Mouse (Mus musculus) thymus, adult 2 months (tissue): ENCODE measurements around the gene Kctd19. TPM values are rescaled to one million over a fixed set of nuclear protein-coding genes. Genes with fewer than 3 reads are reported as not detected.

ENCODE experiments used
- DNase-seq: peaks from one replicate; pipeline ENCODE4 v3.0.0; 2021
- H3K27ac ChIP-seq: fragments of 200-500 bp; 2 replicates; pipeline ENCODE4 v1.5.1; 2012; ENCODE audit warnings: low read length, control low read depth; ENCODE audit not compliant: control insufficient read depth, insufficient read depth
- H3K27me3 ChIP-seq: fragments of 200-500 bp; 2 replicates; pipeline ENCODE4 v1.6.1; 2012; ENCODE audit warnings: mild to moderate bottlenecking, low read length, moderate library complexity, mixed read lengths; ENCODE audit not compliant: control insufficient read depth, insufficient read depth
- H3K36me3 ChIP-seq: fragments of 200-500 bp; 2 replicates; pipeline ENCODE4 v1.6.1; 2012; ENCODE audit warnings: mild to moderate bottlenecking, low read length, moderate library complexity; ENCODE audit not compliant: control insufficient read depth, insufficient read depth
- H3K4me1 ChIP-seq: fragments of 200-500 bp; replicated peaks from 2 replicates; pipeline ENCODE4 v1.6.1; 2012; ENCODE audit warnings: low read length; ENCODE audit not compliant: control insufficient read depth, insufficient read depth
- H3K4me3 ChIP-seq: fragments of 200-500 bp; 2 replicates; pipeline ENCODE4 v1.5.1; 2012; ENCODE audit warnings: mild to moderate bottlenecking, low read length, control low read depth, moderate library complexity; ENCODE audit not compliant: control insufficient read depth, insufficient read depth
- CTCF ChIP-seq: fragments of 200-500 bp; IDR thresholded peaks from 2 replicates; pipeline ENCODE4 v1.5.1; 2012; ENCODE audit warnings: mild to moderate bottlenecking, control low read depth, low read length, moderate library complexity, borderline replicate concordance; ENCODE audit not compliant: control insufficient read depth, poor library complexity, insufficient read depth; ENCODE audit errors: extremely low read depth
- POLR2A ChIP-seq: fragments of 200-500 bp; IDR thresholded peaks from 2 replicates; pipeline ENCODE4 v1.6.1; 2012; ENCODE audit warnings: mild to moderate bottlenecking, low read length, control low read depth, moderate library complexity; ENCODE audit not compliant: control insufficient read depth, poor library complexity, insufficient read depth; ENCODE audit errors: extremely low read depth
- WGBS: fragments of 180-500 bp; shearing (Covaris S2); methylation state at CpG from one replicate; pipeline ENCODE4 v1.1.7; 2018; 5-methylcytosine and 5-hydroxymethylcytosine counted together
- polyA plus RNA-seq: library from polyadenylated mRNA; depleted of rRNA; stranded (reverse); fragments of >200 nt; gene quantifications from 2 replicates; pipeline ENCODE4 v1.2.3, GENCODE M21; 2012

The Kctd19 gene
- polyA plus RNA-seq, 1 experiment, result 0.07 TPM

DNA sequence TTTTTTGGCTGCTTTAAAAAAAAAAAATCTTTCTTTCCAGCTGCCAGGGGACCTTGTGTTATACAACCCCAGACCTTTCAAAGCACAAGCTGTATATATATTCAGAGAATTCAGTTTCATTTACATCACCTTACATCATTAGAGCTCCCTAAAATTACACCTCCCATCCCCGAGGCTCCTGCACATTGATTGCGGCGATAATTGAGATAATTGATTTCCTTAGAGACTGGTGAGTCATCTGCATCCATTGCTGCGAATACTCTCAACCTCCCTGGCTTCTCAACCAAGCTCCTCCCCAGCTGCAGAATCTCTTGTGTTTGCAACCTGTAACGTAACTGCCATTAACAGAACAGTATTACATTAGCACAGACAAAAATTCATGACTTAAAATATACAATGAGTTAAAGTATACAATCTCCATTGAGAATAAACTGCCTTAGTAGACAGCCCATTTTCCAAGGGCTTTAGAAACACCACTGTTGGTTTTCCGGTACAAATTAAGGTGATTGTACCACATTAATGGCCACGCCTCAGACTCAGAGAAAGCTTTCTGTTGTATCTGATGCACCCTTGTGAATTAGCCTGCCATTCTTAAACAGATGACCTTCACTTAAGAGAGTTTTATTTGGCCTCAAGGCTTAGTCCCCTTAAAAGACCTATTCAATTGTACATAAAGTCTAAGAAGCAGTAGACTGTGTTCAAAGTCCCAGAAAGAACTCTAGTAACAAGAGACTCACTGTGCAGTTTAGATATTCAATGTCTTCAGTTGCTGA, 18.6 kb upstream of the Kctd19 start:
- TF ChIP-seq POLR2A, result no peak
- no peak for TF ChIP-seq CTCF

DNA sequence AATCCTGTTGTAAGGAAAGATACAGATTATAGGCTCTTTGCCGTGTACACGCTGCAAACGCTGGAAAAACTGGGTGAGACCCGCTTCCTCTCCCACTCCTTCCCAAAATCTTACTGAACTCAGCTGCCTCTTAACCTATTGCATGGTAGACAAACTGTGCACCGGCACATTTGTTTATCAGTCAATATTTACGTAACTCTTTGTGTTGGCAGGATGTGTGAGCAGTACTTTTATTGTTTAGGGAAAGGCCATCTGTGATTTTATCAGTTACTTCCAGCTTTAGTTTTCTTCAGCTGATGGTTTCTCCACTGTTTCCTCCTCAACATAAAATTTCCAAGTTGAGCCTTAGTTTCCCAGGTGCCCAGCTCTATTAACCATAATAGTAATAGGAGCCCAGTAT, 13.6 kb upstream of the Kctd19 start:
- DNase-seq, result no peak
- TF ChIP-seq CTCF (no peak), POLR2A (no peak)
- WGBS, result 76% methylated on average over 6 of the region's 6 CpGs
- H3K27ac ChIP-seq, result no peak overlapping the region
- H3K4me1 ChIP-seq, result no peaks in the 10 kb centered on the region
- H3K36me3 ChIP-seq, result no peaks in the 10 kb centered on the region
- H3K27me3 ChIP-seq, result no peaks in the 10 kb centered on the region
- no peak overlapping the region for H3K4me3 ChIP-seq

More for the DNA sequence above, 18.6 kb upstream of the Kctd19 start:
- H3K36me3 ChIP-seq, result no peaks in the 10 kb centered on the region
- 87% methylated on average over 7 of the region's 7 CpGs for WGBS
- H3K27me3 ChIP-seq, result no peaks in the 10 kb centered on the region
- no peak for DNase-seq
- no peak overlapping the region for H3K4me3 ChIP-seq
- H3K27ac ChIP-seq, result no peak overlapping the region
- H3K4me1 ChIP-seq, result peaks cover 13% of the 10 kb centered on the region

DNA sequence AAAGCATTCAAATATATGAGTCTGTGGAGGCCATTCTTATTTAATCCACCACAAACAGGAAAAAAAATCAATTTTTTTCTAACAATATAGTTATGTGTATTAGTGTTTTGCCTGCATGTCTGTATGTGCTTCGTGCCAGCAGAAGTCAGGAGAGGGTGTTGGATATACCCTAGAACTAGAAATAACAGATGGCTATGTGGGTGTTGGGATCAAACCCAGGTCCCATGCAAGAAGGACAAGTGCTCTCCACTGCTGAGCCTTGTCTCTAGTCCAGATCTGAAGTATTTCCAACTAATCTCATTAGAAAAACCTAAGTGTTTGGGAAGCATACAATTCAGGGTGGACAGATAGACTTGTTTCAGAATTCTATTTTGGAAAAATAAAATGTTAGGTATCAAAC, 8.7 kb upstream of the Kctd19 start:
- Histone ChIP-seq H3K4me1 (no peaks in the 10 kb centered on the region), H3K36me3 (no peaks in the 10 kb centered on the region), H3K27ac (no peak overlapping the region), H3K4me3 (no peak overlapping the region), H3K27me3 (no peaks in the 10 kb centered on the region)
- DNase-seq, result no peak
- 82% methylated on average over 1 of the region's 1 CpGs for WGBS
- TF ChIP-seq POLR2A (no peak), CTCF (no peak)

DNA sequence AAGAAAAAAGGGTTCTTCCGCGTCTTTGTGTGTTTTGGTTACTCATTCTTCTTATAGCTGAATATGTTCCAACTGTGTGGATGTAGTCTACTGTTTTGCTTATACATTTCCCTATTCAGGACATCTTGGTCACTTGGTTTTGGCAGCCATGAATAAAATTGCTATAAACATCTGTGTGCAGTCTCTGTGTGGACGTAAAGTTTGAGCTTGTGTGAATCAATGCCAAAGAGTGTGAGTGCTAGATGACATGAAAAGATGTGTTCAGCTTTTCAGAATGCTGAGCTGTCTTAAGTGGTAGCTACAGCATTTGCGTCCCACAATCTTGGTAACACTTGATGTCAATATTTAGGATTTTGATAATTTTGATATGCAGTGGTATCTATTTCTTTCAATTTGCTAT, 6.5 kb upstream of the Kctd19 start:
- no peak for DNase-seq
- 98% methylated on average over 4 of the region's 4 CpGs for WGBS
- no peak overlapping the region for H3K27ac ChIP-seq

DNA sequence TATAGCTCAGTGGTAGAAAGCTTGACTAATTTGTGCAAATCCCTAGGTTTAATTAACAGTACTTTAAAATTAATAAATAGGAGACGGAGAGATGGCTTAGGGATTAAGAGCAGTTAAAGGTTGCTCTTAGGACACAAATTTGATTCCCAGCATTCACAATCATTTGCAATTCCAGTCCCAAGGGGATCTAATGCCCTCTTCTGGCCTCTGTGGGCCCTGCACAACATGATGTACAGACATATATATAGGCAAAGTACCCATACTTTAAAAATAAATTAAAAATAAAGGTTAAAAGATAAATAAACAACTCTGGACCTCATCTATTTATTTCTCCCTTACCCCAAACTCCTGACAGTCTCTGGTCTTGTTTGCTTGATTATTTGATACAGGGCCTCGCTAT, 5.7 kb upstream of the Kctd19 start:
- Histone ChIP-seq H3K4me3 (no peak overlapping the region), H3K36me3 (no peaks in the 10 kb centered on the region), H3K4me1 (no peaks in the 10 kb centered on the region), H3K27me3 (no peaks in the 10 kb centered on the region; the same call in 1 of the 2 replicates), H3K27ac (no peak overlapping the region)
- peak; percentile 12 for DNase-seq
- 97% methylated on average over 2 of the region's 2 CpGs for WGBS
- TF ChIP-seq POLR2A (no peak), CTCF (no peak)

More for the DNA sequence above, 6.5 kb upstream of the Kctd19 start:
- no peak for TF ChIP-seq POLR2A
- no peak for TF ChIP-seq CTCF
- H3K4me1 ChIP-seq, result no peaks in the 10 kb centered on the region
- H3K27me3 ChIP-seq, result no peaks in the 10 kb centered on the region
- H3K4me3 ChIP-seq, result no peak overlapping the region
- H3K36me3 ChIP-seq, result no peaks in the 10 kb centered on the region

DNA sequence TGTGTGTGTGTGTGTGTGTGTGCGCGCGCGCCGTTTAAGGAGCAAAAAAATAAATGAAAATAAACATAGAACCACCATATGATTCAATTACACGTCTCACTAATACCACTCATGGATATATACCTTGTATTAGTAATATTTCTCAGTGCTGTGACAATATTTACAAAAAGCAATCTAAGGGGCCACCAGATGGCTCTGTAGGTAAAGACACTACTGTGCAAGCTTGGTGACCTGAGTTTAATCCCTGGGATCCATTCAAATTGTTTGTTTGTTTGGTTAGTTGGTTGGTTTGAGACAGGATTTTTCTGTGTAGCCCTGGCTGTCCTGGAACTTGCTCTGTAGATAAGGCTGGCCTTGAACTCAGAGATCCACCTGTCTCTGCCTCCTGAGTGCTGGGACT, 3.4 kb downstream of the Kctd19 start:
- no peak for DNase-seq
- no peak overlapping the region for H3K27ac ChIP-seq
- no peaks in the 10 kb centered on the region for H3K36me3 ChIP-seq
- TF ChIP-seq POLR2A (no peak), CTCF (no peak)
- H3K4me3 ChIP-seq, result no peak overlapping the region
- H3K27me3 ChIP-seq, result peaks cover 9% of the 10 kb centered on the region
- peaks cover 3% of the 10 kb centered on the region; the same call in 1 of the 2 replicates for H3K4me1 ChIP-seq
- WGBS, result 93% methylated on average over 6 of the region's 6 CpGs

DNA sequence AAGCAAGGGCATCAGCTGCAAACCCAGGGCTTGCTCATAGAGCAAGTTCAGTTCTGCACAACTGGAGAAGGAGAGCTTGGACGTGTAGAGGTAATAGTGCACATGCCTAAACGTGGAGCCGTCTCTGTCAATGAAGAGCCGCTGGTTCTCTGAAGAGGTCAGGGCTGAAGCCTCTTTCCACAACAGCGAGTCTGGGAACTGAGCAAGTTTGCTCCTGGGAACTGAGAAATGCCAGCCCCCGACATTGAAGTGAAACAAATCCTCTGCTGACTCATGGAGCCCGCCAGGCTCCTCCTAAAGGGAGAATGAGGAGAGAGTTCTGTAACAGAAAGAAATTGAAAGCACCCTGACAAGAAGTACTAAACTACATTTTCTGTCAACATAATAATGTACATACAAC, 5.0 kb downstream of the Kctd19 start:
- H3K4me3 ChIP-seq, result no peak overlapping the region
- H3K4me1 ChIP-seq, result no peaks in the 10 kb centered on the region
- no peak overlapping the region for H3K27ac ChIP-seq
- H3K36me3 ChIP-seq, result no peaks in the 10 kb centered on the region
- TF ChIP-seq CTCF, result no peak
- no peak for TF ChIP-seq POLR2A
- 75% methylated on average over 7 of the region's 7 CpGs for WGBS
- DNase-seq, result no peak
- peaks cover 5% of the 10 kb centered on the region for H3K27me3 ChIP-seq
